Mouse (Mus musculus): ENCODE measurements at regions not wholly inside any gene's neighbourhood (a gene's known extent, or its start where the extent isn't known, plus 50 kb on each side); places are given as distances from the start of the nearest gene placed in this dataset.

GRCm38 (mm10) chr17:58596661-58597060 lies 394.5 kb downstream of the Pdzph1 start:
- Histone ChIP-seq H3K4me1 (ENCODE audit: insufficient read depth) (no peaks in the 10 kb centered on the region), H3K27me3 (ENCODE audit: insufficient read depth, low read length) (no peaks in the 10 kb centered on the region), H3K9ac (no peak overlapping the region), H3K4me2 (no peak overlapping the region), H3K9me3 (ENCODE audit: low read depth, low read length) (no peaks in the 10 kb centered on the region), H3K27ac (ENCODE audit: low read depth) (no peak overlapping the region), H3K36me3 (ENCODE audit: insufficient read depth) (no peaks in the 10 kb centered on the region), H3K4me3 (ENCODE audit: low read depth, low read length) (no peak overlapping the region)
- ATAC-seq (ENCODE audit: insufficient read depth) (no peak), DNase-seq (no peak)
- TF ChIP-seq CTCF (IDR thresholded peaks at IDR 0.05; ENCODE audit: low read depth), result no peak

GRCm38 (mm10) chr17:58587946-58588345 lies 403.2 kb downstream of the Pdzph1 start:
- Histone ChIP-seq H3K27me3 (ENCODE audit: insufficient read depth, low read length) (no peaks in the 10 kb centered on the region), H3K9ac (no peak overlapping the region), H3K9me3 (ENCODE audit: low read depth, low read length) (no peaks in the 10 kb centered on the region), H3K27ac (ENCODE audit: low read depth) (no peak overlapping the region), H3K4me3 (ENCODE audit: low read depth, low read length) (no peak overlapping the region), H3K4me2 (no peak overlapping the region), H3K36me3 (ENCODE audit: insufficient read depth) (no peaks in the 10 kb centered on the region), H3K4me1 (ENCODE audit: insufficient read depth) (no peaks in the 10 kb centered on the region)
- peak; percentile 57 for DNase-seq
- 49% methylated on average over 2 of the region's 2 CpGs for WGBS
- TF ChIP-seq CTCF (IDR thresholded peaks at IDR 0.05; ENCODE audit: low read depth), result peak; percentile 39
- ATAC-seq (ENCODE audit: insufficient read depth), result no peak

DNA sequence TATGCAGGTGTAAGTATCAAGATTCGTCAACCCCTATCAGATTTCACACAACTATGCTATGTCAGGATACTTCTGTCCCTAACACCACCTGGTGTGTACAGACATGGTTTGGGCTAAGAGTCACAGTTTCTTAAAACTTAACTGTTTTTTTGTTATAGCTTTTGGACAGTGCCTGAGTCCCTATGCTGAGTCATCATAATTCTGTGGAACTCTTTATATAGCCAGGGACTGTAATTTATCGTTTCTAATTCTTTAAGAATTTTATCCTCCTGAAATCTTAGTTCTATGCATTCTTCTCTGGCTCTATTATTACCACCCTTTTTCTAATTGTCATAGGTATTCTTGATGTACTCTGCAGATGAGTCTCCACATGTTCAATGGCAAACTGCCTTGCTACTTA lies 418.3 kb downstream of the Pdzph1 start:
- Histone ChIP-seq H3K27ac (ENCODE audit: low read depth) (no peak overlapping the region), H3K4me2 (no peak overlapping the region), H3K9me3 (ENCODE audit: low read depth, low read length) (no peaks in the 10 kb centered on the region), H3K9ac (no peak overlapping the region), H3K4me3 (ENCODE audit: low read depth, low read length) (no peak overlapping the region), H3K27me3 (ENCODE audit: insufficient read depth, low read length) (no peaks in the 10 kb centered on the region), H3K36me3 (ENCODE audit: insufficient read depth) (no peaks in the 10 kb centered on the region), H3K4me1 (ENCODE audit: insufficient read depth) (no peaks in the 10 kb centered on the region)
- DNase-seq, result no peak
- TF ChIP-seq CTCF (IDR thresholded peaks at IDR 0.05; ENCODE audit: low read depth), result no peak
- WGBS, result 69% methylated on average over 2 of the region's 2 CpGs
- ATAC-seq (ENCODE audit: insufficient read depth), result no peak

Measured in lung, embryonic 14.5 days (tissue).